Mouse (Mus musculus): Measurements from ENCODE around the gene 2310039H08Rik. TPM values are rescaled to one million over a fixed set of nuclear protein-coding genes. Genes with fewer than 3 reads are reported as not detected.
"Not testable (repeated sequence)": the region's sequence is repeated elsewhere in the genome, so short reads cannot be mapped to it uniquely, and the experiment has no call there.

The 2310039H08Rik gene
- polyA plus RNA-seq, 1 experiment from 2014 or later = 89.9 TPM

- 90% methylated on average over 4 of the region's 4 CpGs for WGBS
- peaks cover 9% of the 10 kb centered on the region for H3K4me1 ChIP-seq (replicated peaks; ENCODE audit: control insufficient read depth, insufficient read depth, low read length)
- peak overlapping the region; percentile 73 for H3K4me2 ChIP-seq (ENCODE audit: low read length)
- H3K9ac ChIP-seq (ENCODE audit: low read length) = peak overlapping the region; percentile 63
- no peak overlapping the region for H3K27ac ChIP-seq (ENCODE audit: low read depth)
- H3K4me3 ChIP-seq (ENCODE audit: low read depth, low read length) = peak overlapping the region; percentile 63; the same call in 1 of the 2 replicates
- no peak for DNase-seq (ENCODE audit: low spot score)
- no peaks in the 10 kb centered on the region for H3K27me3 ChIP-seq (replicated peaks; ENCODE audit: control insufficient read depth, insufficient read depth, low read length)
- ATAC-seq (replicated peaks; ENCODE audit: low FRiP score, low TSS enrichment, low read depth) = no peak
- H3K36me3 ChIP-seq (ENCODE audit: control insufficient read depth, insufficient read depth, low read length) = peaks cover 12% of the 10 kb centered on the region; the same call in 1 of the 2 replicates
- H3K9me3 ChIP-seq (ENCODE audit: control insufficient read depth, low read length) = no peaks in the 10 kb centered on the region
Measured at GRCm38 (mm10) chr17:46750580-46750979, 21.9 kb upstream of the 2310039H08Rik start.

- peaks cover 11% of the 10 kb centered on the region; the same call in 1 of the 2 replicates for H3K36me3 ChIP-seq (ENCODE audit: control insufficient read depth, insufficient read depth, low read length)
- no peak for DNase-seq (ENCODE audit: low spot score)
- H3K4me3 ChIP-seq (ENCODE audit: low read depth, low read length) = peak overlapping the region; percentile 63
- peak overlapping the region; percentile 73 for H3K4me2 ChIP-seq (ENCODE audit: low read length)
- peak overlapping the region; percentile 63 for H3K9ac ChIP-seq (ENCODE audit: low read length)
- H3K9me3 ChIP-seq (ENCODE audit: control insufficient read depth, low read length) = no peaks in the 10 kb centered on the region
- peak overlapping the region; percentile 90 for H3K27ac ChIP-seq (ENCODE audit: low read depth)
- peak; percentile 23 for ATAC-seq (replicated peaks; ENCODE audit: low FRiP score, low TSS enrichment, low read depth)
- no peaks in the 10 kb centered on the region for H3K27me3 ChIP-seq (replicated peaks; ENCODE audit: control insufficient read depth, insufficient read depth, low read length)
- peaks cover 9% of the 10 kb centered on the region for H3K4me1 ChIP-seq (replicated peaks; ENCODE audit: control insufficient read depth, insufficient read depth, low read length)
- WGBS = 21% methylated on average over 16 of the region's 16 CpGs
Measured at GRCm38 (mm10) chr17:46751056-46751793, 21.2 kb upstream of the 2310039H08Rik start.

- H3K4me1 ChIP-seq (replicated peaks; ENCODE audit: control insufficient read depth, insufficient read depth, low read length) = peaks cover 9% of the 10 kb centered on the region
- peaks cover 5% of the 10 kb centered on the region; the same call in 1 of the 2 replicates for H3K36me3 ChIP-seq (ENCODE audit: control insufficient read depth, insufficient read depth, low read length)
- H3K4me3 ChIP-seq (ENCODE audit: low read depth, low read length) = peak within 1 kb of the TSS; percentile 63
- H3K9ac ChIP-seq (ENCODE audit: low read length) = peak within 1 kb of the TSS; percentile 63
- H3K27ac ChIP-seq (ENCODE audit: low read depth) = peak within 1 kb of the TSS; percentile 90
- H3K27me3 ChIP-seq (replicated peaks; ENCODE audit: control insufficient read depth, insufficient read depth, low read length) = no peaks in the 10 kb centered on the region
- H3K9me3 ChIP-seq (ENCODE audit: control insufficient read depth, low read length) = no peaks in the 10 kb centered on the region
- peak within 1 kb of the TSS; percentile 73 for H3K4me2 ChIP-seq (ENCODE audit: low read length)
- 1% methylated on average over 52 of the region's 58 CpGs for WGBS
- peak; percentile 99 for ATAC-seq (replicated peaks; ENCODE audit: low FRiP score, low TSS enrichment, low read depth)
- DNase-seq (ENCODE audit: low spot score) = peak; percentile 97
Measured at GRCm38 (mm10) chr17:46751794-46752556, 20.5 kb upstream of the 2310039H08Rik start, which contains the start of gene Cnpy3. Gene Cnpy3, minus strand, starts transcription at chr17:46752214.

GRCm38 (mm10) chr17:46758753-46759152, 13.7 kb upstream of the 2310039H08Rik start:
- Histone ChIP-seq H3K27ac (ENCODE audit: low read depth) (no peak overlapping the region), H3K4me2 (ENCODE audit: low read length) (no peak overlapping the region), H3K4me1 (replicated peaks; ENCODE audit: control insufficient read depth, insufficient read depth, low read length) (no peaks in the 10 kb centered on the region), H3K27me3 (replicated peaks; ENCODE audit: control insufficient read depth, insufficient read depth, low read length) (no peaks in the 10 kb centered on the region), H3K4me3 (ENCODE audit: low read depth, low read length) (no peak overlapping the region), H3K9ac (ENCODE audit: low read length) (no peak overlapping the region), H3K9me3 (ENCODE audit: control insufficient read depth, low read length) (no peaks in the 10 kb centered on the region), H3K36me3 (ENCODE audit: control insufficient read depth, insufficient read depth, low read length) (no peaks in the 10 kb centered on the region)
- 81% methylated on average over 12 of the region's 12 CpGs for WGBS
- ATAC-seq (replicated peaks; ENCODE audit: low FRiP score, low TSS enrichment, low read depth) (no peak), DNase-seq (ENCODE audit: low spot score) (no peak)

- Histone ChIP-seq H3K4me1 (replicated peaks; ENCODE audit: control insufficient read depth, insufficient read depth, low read length) (no peaks in the 10 kb centered on the region), H3K4me2 (ENCODE audit: low read length) (no peak within 1 kb of the TSS), H3K9ac (ENCODE audit: low read length) (no peak within 1 kb of the TSS), H3K27me3 (replicated peaks; ENCODE audit: control insufficient read depth, insufficient read depth, low read length) (no peaks in the 10 kb centered on the region), H3K36me3 (ENCODE audit: control insufficient read depth, insufficient read depth, low read length) (no peaks in the 10 kb centered on the region), H3K4me3 (ENCODE audit: low read depth, low read length) (no peak within 1 kb of the TSS), H3K27ac (ENCODE audit: low read depth) (no peak within 1 kb of the TSS), H3K9me3 (ENCODE audit: control insufficient read depth, low read length) (no peaks in the 10 kb centered on the region)
- DNase-seq (ENCODE audit: low spot score) (no peak), ATAC-seq (replicated peaks; ENCODE audit: low FRiP score, low TSS enrichment, low read depth) (no peak)
- 81% methylated on average over 2 of the region's 2 CpGs for WGBS
Measured at GRCm38 (mm10) chr17:46763544-46763943, 8.9 kb upstream of the 2310039H08Rik start, which contains the start of gene Ptcra. Gene Ptcra, minus strand, starts transcription at chr17:46763712.

- H3K9me3 ChIP-seq (ENCODE audit: control insufficient read depth, low read length); H3K36me3 ChIP-seq (ENCODE audit: control insufficient read depth, insufficient read depth, low read length); ATAC-seq (replicated peaks; ENCODE audit: low FRiP score, low TSS enrichment, low read depth); H3K9ac ChIP-seq (ENCODE audit: low read length); H3K27ac ChIP-seq (ENCODE audit: low read depth); H3K4me1 ChIP-seq (replicated peaks; ENCODE audit: control insufficient read depth, insufficient read depth, low read length); H3K27me3 ChIP-seq (replicated peaks; ENCODE audit: control insufficient read depth, insufficient read depth, low read length); H3K4me3 ChIP-seq (ENCODE audit: low read depth, low read length); DNase-seq (ENCODE audit: low spot score); H3K4me2 ChIP-seq (ENCODE audit: low read length): not testable (repeated sequence)
- WGBS = 58% methylated on average over 8 of the region's 9 CpGs
Measured at GRCm38 (mm10) chr17:46764916-46765315, 7.5 kb upstream of the 2310039H08Rik start.

GRCm38 (mm10) chr17:46767868-46768267, 4.6 kb upstream of the 2310039H08Rik start:
- Histone ChIP-seq H3K4me1 (replicated peaks; ENCODE audit: control insufficient read depth, insufficient read depth, low read length) (peaks cover 6% of the 10 kb centered on the region), H3K27me3 (replicated peaks; ENCODE audit: control insufficient read depth, insufficient read depth, low read length) (no peaks in the 10 kb centered on the region), H3K4me2 (ENCODE audit: low read length) (no peak overlapping the region), H3K9ac (ENCODE audit: low read length) (no peak overlapping the region), H3K4me3 (ENCODE audit: low read depth, low read length) (no peak overlapping the region), H3K9me3 (ENCODE audit: control insufficient read depth, low read length) (no peaks in the 10 kb centered on the region), H3K36me3 (ENCODE audit: control insufficient read depth, insufficient read depth, low read length) (no peaks in the 10 kb centered on the region), H3K27ac (ENCODE audit: low read depth) (no peak overlapping the region)
- ATAC-seq (replicated peaks; ENCODE audit: low FRiP score, low TSS enrichment, low read depth) (no peak), DNase-seq (ENCODE audit: low spot score) (no peak)
- WGBS = 45% methylated on average over 8 of the region's 8 CpGs

- Histone ChIP-seq H3K36me3 (ENCODE audit: control insufficient read depth, insufficient read depth, low read length) (peaks cover 15% of the 10 kb centered on the region), H3K9me3 (ENCODE audit: control insufficient read depth, low read length) (no peaks in the 10 kb centered on the region), H3K4me2 (ENCODE audit: low read length) (no peak overlapping the region), H3K27me3 (replicated peaks; ENCODE audit: control insufficient read depth, insufficient read depth, low read length) (no peaks in the 10 kb centered on the region), H3K4me1 (replicated peaks; ENCODE audit: control insufficient read depth, insufficient read depth, low read length) (peaks cover 15% of the 10 kb centered on the region), H3K27ac (ENCODE audit: low read depth) (no peak overlapping the region), H3K9ac (ENCODE audit: low read length) (no peak overlapping the region), H3K4me3 (ENCODE audit: low read depth, low read length) (no peak overlapping the region)
- DNase-seq (ENCODE audit: low spot score) (no peak), ATAC-seq (replicated peaks; ENCODE audit: low FRiP score, low TSS enrichment, low read depth) (no peak)
- 92% methylated on average over 11 of the region's 11 CpGs for WGBS
Measured at GRCm38 (mm10) chr17:46770546-46770945, 1.9 kb upstream of the 2310039H08Rik start.
